Mouse (Mus musculus): ENCODE measurements around the gene Tjp2.

GRCm38 (mm10) chr19:24217851-24218250, 7.0 kb downstream of the Tjp2 start:
- TF ChIP-seq EP300 (IDR thresholded peaks at IDR 0.05; ENCODE audit: low read depth) (no peak), CTCF (IDR thresholded peaks at IDR 0.05; ENCODE audit: low read depth) (no peak)
